Mouse (Mus musculus): Measurements from ENCODE around the gene Psmg1. TPM values are rescaled to one million over a fixed set of nuclear protein-coding genes. Genes with fewer than 3 reads are reported as not detected.
"Not testable (repeated sequence)": the region's sequence is repeated elsewhere in the genome, so short reads cannot be mapped to it uniquely, and the experiment has no call there.

Psmg1 gene
- 88.5 and 95.9 TPM in 2 replicates for polyA plus RNA-seq (2015; fragmentation: Nextera tagmentation; extraction: Ambion mirVana)

- peak within 1 kb of the TSS; percentile 68 for H3K4me2 ChIP-seq
- peaks cover 18% of the 10 kb centered on the region for H3K36me3 ChIP-seq
- H3K27ac ChIP-seq: peak within 1 kb of the TSS; percentile 74
- peak within 1 kb of the TSS; percentile 71 for H3K9ac ChIP-seq
- peak within 1 kb of the TSS; percentile 63 for H3K4me3 ChIP-seq
- no peaks in the 10 kb centered on the region for H3K27me3 ChIP-seq
- H3K4me1 ChIP-seq: peaks cover 13% of the 10 kb centered on the region
- H3K9me3 ChIP-seq: no peaks in the 10 kb centered on the region
- ATAC-seq (ENCODE audit: borderline replicate concordance, extremely low read depth, low FRiP score, low TSS enrichment): peak; percentile 94
- 0% methylated on average over 61 of the region's 62 CpGs for WGBS
Observed at GRCm38 (mm10) chr16:95990462-95991121, at the start of gene Psmg1. Gene Psmg1 (minus strand): TSS chr16:95990960.

GRCm38 (mm10) chr16:96039538-96039937 is 48.8 kb upstream of the Psmg1 start:
- H3K9me3 ChIP-seq: no peaks in the 10 kb centered on the region
- 65% methylated on average over 6 of the region's 6 CpGs for WGBS
- ATAC-seq (ENCODE audit: borderline replicate concordance, extremely low read depth, low FRiP score, low TSS enrichment): no peak

GRCm38 (mm10) chr16:96034473-96034872 is 43.7 kb upstream of the Psmg1 start:
- H3K4me1 ChIP-seq: no peaks in the 10 kb centered on the region

More at GRCm38 (mm10) chr16:96039538-96039937, 48.8 kb upstream of the Psmg1 start:
- Histone ChIP-seq H3K36me3 (peaks cover 93% of the 10 kb centered on the region), H3K27ac (no peak overlapping the region), H3K4me2 (no peak overlapping the region), H3K27me3 (no peaks in the 10 kb centered on the region), H3K4me3 (no peak overlapping the region), H3K4me1 (no peaks in the 10 kb centered on the region), H3K9ac (no peak overlapping the region)

GRCm38 (mm10) chr16:96032368-96033043 is 41.7 kb upstream of the Psmg1 start:
- Histone ChIP-seq H3K4me2 (no peak overlapping the region), H3K4me1 (no peaks in the 10 kb centered on the region), H3K4me3 (no peak overlapping the region), H3K27me3 (no peaks in the 10 kb centered on the region), H3K9me3 (no peaks in the 10 kb centered on the region), H3K27ac (no peak overlapping the region), H3K36me3 (peaks cover 95% of the 10 kb centered on the region), H3K9ac (no peak overlapping the region)
- no peak for ATAC-seq (ENCODE audit: borderline replicate concordance, extremely low read depth, low FRiP score, low TSS enrichment)
- WGBS: 84% methylated on average over 13 of the region's 13 CpGs

More at GRCm38 (mm10) chr16:96034473-96034872, 43.7 kb upstream of the Psmg1 start:
- no peak overlapping the region for H3K4me2 ChIP-seq
- H3K9me3 ChIP-seq: no peaks in the 10 kb centered on the region
- no peak overlapping the region for H3K9ac ChIP-seq
- ATAC-seq (ENCODE audit: borderline replicate concordance, extremely low read depth, low FRiP score, low TSS enrichment): no peak
- no peak overlapping the region for H3K27ac ChIP-seq
- H3K4me3 ChIP-seq: no peak overlapping the region
- H3K27me3 ChIP-seq: no peaks in the 10 kb centered on the region
- peaks cover 94% of the 10 kb centered on the region for H3K36me3 ChIP-seq
- WGBS: 91% methylated on average over 6 of the region's 6 CpGs

- no peak overlapping the region for H3K4me3 ChIP-seq
Observed at GRCm38 (mm10) chr16:96030476-96031102, 39.8 kb upstream of the Psmg1 start.

GRCm38 (mm10) chr16:96026256-96026655 is 35.5 kb upstream of the Psmg1 start:
- Histone ChIP-seq H3K4me2 (no peak overlapping the region), H3K9me3 (no peaks in the 10 kb centered on the region), H3K27me3 (no peaks in the 10 kb centered on the region), H3K4me3 (no peak overlapping the region), H3K9ac (no peak overlapping the region), H3K4me1 (no peaks in the 10 kb centered on the region), H3K36me3 (peaks cover 87% of the 10 kb centered on the region), H3K27ac (no peak overlapping the region)
- no peak for ATAC-seq (ENCODE audit: borderline replicate concordance, extremely low read depth, low FRiP score, low TSS enrichment)
- WGBS: 88% methylated on average over 5 of the region's 5 CpGs

More at GRCm38 (mm10) chr16:96030476-96031102, 39.8 kb upstream of the Psmg1 start:
- H3K9me3 ChIP-seq: no peaks in the 10 kb centered on the region
- H3K4me1 ChIP-seq: no peaks in the 10 kb centered on the region
- ATAC-seq (ENCODE audit: borderline replicate concordance, extremely low read depth, low FRiP score, low TSS enrichment): no peak
- no peak overlapping the region for H3K9ac ChIP-seq
- no peak overlapping the region for H3K27ac ChIP-seq
- 93% methylated on average over 2 of the region's 2 CpGs for WGBS
- H3K4me2 ChIP-seq: no peak overlapping the region
- H3K27me3 ChIP-seq: no peaks in the 10 kb centered on the region
- H3K36me3 ChIP-seq: peaks cover 95% of the 10 kb centered on the region

GRCm38 (mm10) chr16:96025244-96025643 is 34.5 kb upstream of the Psmg1 start:
- no peaks in the 10 kb centered on the region for H3K27me3 ChIP-seq
- no peaks in the 10 kb centered on the region for H3K4me1 ChIP-seq
- peaks cover 87% of the 10 kb centered on the region for H3K36me3 ChIP-seq
- no peak overlapping the region for H3K9ac ChIP-seq
- no peak overlapping the region for H3K27ac ChIP-seq
- 86% methylated on average over 3 of the region's 3 CpGs for WGBS
- H3K4me2 ChIP-seq: no peak overlapping the region
- no peak overlapping the region for H3K4me3 ChIP-seq
- no peak for ATAC-seq (ENCODE audit: borderline replicate concordance, extremely low read depth, low FRiP score, low TSS enrichment)
- no peaks in the 10 kb centered on the region for H3K9me3 ChIP-seq

- H3K36me3 ChIP-seq: peaks cover 89% of the 10 kb centered on the region
- H3K9ac ChIP-seq: no peak overlapping the region
- WGBS: 85% methylated on average over 10 of the region's 10 CpGs
- no peaks in the 10 kb centered on the region for H3K9me3 ChIP-seq
- no peak overlapping the region for H3K4me3 ChIP-seq
- no peak overlapping the region for H3K27ac ChIP-seq
- H3K4me2 ChIP-seq: no peak overlapping the region
- ATAC-seq (ENCODE audit: borderline replicate concordance, extremely low read depth, low FRiP score, low TSS enrichment): no peak
- no peaks in the 10 kb centered on the region for H3K27me3 ChIP-seq
- H3K4me1 ChIP-seq: no peaks in the 10 kb centered on the region
Observed at GRCm38 (mm10) chr16:96021045-96021444, 30.3 kb upstream of the Psmg1 start.

GRCm38 (mm10) chr16:96009124-96009523 is 18.4 kb upstream of the Psmg1 start:
- H3K4me3 ChIP-seq; H3K4me2 ChIP-seq; H3K9me3 ChIP-seq; H3K27ac ChIP-seq; H3K4me1 ChIP-seq; H3K27me3 ChIP-seq; H3K9ac ChIP-seq; ATAC-seq (ENCODE audit: borderline replicate concordance, extremely low read depth, low FRiP score, low TSS enrichment): not testable (repeated sequence)
- peaks cover 21% of the 10 kb centered on the region for H3K36me3 ChIP-seq
- WGBS: no CpG with 5 or more reads among the region's 10 CpGs

GRCm38 (mm10) chr16:96004278-96004677 is 13.5 kb upstream of the Psmg1 start:
- not testable (repeated sequence) for H3K4me1 ChIP-seq; H3K4me2 ChIP-seq; H3K27ac ChIP-seq; H3K27me3 ChIP-seq; ATAC-seq (ENCODE audit: borderline replicate concordance, extremely low read depth, low FRiP score, low TSS enrichment); H3K9ac ChIP-seq; H3K4me3 ChIP-seq; H3K9me3 ChIP-seq
- H3K36me3 ChIP-seq: peaks cover 41% of the 10 kb centered on the region
- WGBS: no CpG with 5 or more reads among the region's 10 CpGs

GRCm38 (mm10) chr16:95999291-95999690 is 8.5 kb upstream of the Psmg1 start:
- no peaks in the 10 kb centered on the region for H3K9me3 ChIP-seq
- no peaks in the 10 kb centered on the region for H3K27me3 ChIP-seq
- no peak overlapping the region for H3K4me3 ChIP-seq
- 75% methylated on average over 5 of the region's 5 CpGs for WGBS
- H3K4me2 ChIP-seq: no peak overlapping the region
- H3K36me3 ChIP-seq: peaks cover 53% of the 10 kb centered on the region
- no peak overlapping the region for H3K27ac ChIP-seq
- H3K4me1 ChIP-seq: no peaks in the 10 kb centered on the region
- no peak overlapping the region for H3K9ac ChIP-seq
- ATAC-seq (ENCODE audit: borderline replicate concordance, extremely low read depth, low FRiP score, low TSS enrichment): no peak

GRCm38 (mm10) chr16:95996156-95996555 is 5.4 kb upstream of the Psmg1 start:
- H3K27me3 ChIP-seq: no peaks in the 10 kb centered on the region
- WGBS: 65% methylated on average over 7 of the region's 7 CpGs
- no peak overlapping the region for H3K27ac ChIP-seq
- H3K9me3 ChIP-seq: no peaks in the 10 kb centered on the region
- no peak for ATAC-seq (ENCODE audit: borderline replicate concordance, extremely low read depth, low FRiP score, low TSS enrichment)
- no peak overlapping the region for H3K4me2 ChIP-seq
- peaks cover 40% of the 10 kb centered on the region for H3K36me3 ChIP-seq
- H3K4me3 ChIP-seq: no peak overlapping the region
- H3K4me1 ChIP-seq: peaks cover 5% of the 10 kb centered on the region; the same call in 1 of the 2 replicates
- no peak overlapping the region for H3K9ac ChIP-seq

All from lung, embryonic 15.5 days (tissue).